Mouse (Mus musculus) heart, postnatal 4 days (tissue): ENCODE results near the gene Plekhn1. TPM values are rescaled to one million over a fixed set of nuclear protein-coding genes. Genes with fewer than 3 reads are reported as not detected.

Source experiments
- DNase-seq: peaks from one replicate; pipeline ENCODE4 v3.0.0; 2021
- total RNA-seq, 2 experiments: library from RNA; stranded (reverse); gene quantifications; 2 replicates each; pipeline ENCODE4 v1.2.3; 2021

The Plekhn1 gene
- 10 to 100 TPM in 1 of 2 experiments, 1 to 10 TPM in 1; 9.1 to 10.2 TPM for total RNA-seq

DNA sequence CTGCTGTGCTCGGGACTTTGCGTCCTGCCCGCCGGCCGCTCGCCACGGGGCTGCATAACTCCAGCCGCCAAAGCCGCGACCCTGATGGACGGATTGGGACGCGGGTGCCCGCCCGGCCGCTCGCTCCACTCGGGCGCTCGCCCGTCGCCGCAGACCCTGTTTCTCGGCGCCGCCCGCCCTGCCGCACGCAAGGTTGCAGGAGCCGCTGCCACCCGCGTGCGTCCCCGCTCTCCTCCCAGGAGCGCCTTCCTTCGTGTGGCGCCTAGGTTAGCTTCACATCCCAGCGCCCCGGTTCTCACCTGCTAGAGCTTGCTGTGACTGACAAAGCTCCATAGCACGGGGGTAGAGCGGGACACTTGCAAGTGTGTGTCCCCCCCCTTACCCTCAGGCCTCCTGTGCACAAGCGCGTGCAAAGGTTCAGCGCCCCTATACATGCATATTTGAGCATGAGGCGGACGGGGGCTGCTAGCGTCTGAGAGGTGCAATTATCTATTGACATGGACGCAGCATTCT is at the start of gene Plekhn1:
Gene Plekhn1 (minus strand): TSS at position 157 of the 513 bp plus-strand sequence.
- DNase-seq = peak; percentile 80

DNA sequence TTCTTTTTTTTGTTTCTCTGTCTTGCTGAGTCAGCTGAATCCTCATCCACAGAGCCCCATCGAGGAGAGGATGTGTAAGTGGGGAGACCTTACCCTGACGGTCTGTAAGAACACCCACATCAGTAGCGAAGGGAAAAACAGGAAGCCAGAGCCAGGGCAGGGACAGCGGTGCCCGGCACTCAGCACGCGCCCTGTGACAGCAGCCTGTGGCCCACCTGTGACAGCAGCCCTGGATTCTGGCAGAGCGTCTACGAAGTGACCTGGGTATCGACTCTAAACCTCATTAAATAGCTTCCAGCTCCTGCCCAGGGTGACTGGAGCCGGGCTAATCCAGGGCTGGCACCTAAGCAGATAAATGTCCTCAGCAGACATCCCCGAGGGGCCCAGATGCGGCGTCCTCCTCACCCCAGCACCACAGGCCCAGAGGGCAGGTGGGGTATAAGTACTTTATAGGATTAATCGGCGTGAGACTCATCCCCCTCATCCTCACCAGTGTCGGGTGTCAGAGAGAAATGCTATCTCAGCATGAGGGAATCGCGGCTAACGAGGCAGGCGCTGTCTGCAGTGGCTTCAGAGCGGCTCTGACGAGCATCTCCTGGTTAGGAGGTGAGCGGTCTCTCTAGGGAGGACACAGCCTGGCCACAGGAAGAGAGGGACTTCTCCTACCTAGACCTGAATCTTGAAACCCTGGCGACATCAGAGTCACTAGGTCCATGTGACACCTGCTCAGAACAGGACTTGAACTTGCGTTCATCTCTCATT is 20.6 kb upstream of the Plekhn1 start, which contains the start of gene Samd11:
Gene Samd11 (minus strand): TSS at position 580 of the 762 bp plus-strand sequence.
- DNase-seq = no peak

DNA sequence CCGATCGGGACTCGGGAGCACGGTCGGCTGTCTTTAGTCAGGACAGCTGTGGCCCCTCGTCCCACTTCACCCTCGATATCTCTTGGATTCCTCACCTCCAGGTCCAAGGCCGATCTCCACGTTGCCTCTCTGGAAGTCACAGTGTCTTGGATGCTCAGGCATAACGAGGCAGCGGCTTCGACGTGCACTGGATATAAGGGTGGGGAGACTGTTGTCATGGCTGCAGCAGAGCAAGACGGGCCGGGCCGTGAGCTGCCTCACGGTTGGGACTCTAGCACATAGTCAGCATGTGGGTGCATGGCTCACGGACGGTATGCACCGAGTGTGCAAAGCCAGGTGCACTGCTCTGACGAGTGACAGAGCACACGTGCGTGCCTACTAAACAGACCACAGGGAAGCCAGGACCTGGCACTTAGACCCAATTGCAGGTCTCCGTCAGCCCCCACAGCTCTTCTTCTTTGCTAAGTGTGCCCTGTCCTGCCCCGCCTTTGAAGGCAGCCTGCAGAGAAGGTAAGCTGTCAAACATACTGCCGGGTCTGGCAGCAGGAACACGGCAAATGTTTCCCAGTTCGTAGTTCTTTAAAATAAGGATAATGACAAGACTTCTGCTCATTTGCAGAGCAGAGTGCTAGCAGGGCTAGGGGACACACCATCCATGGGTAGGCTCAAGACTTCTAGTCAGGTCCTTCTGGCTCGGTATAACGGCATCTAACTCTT is 19.9 kb upstream of the Plekhn1 start:
- no peak for DNase-seq

DNA sequence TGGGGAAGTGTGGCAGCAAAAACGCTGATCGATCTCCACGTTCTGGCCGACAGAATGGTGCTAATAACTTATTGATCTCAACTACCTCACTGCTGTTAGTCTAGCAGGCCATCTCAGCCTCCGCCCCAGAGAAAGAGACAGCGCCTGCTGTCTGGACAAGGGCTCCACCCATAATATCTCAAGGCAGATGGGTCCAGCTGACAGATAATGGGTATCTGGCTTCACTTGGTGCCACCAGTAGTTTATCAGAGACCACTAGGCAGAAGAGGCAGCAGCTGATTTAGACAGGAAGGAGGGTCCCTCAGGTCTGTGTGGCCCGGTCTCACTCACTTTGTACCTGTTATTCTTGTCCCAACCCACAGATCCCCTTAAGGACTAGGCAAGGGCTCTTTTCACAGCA is 18.4 kb upstream of the Plekhn1 start:
- DNase-seq = no peak

DNA sequence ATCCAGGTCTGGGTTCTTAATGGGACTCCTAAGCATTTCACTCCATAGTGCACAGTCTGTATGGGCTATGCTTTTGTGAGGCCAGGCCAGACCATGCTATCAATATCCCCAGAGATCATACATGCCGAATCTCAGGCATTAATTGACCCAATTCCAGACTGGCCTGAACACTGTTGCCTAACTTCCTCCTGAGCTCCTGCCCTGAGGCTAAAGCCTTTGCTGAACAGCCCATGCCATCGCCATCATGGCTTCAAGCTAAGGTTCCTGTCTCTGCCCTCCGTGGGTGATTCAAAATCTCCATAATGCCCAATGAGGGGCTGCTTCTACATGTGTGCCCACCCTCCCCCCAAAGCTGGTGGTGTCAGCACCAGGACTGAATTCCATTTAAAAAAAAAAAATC is 18.0 kb upstream of the Plekhn1 start:
- no peak for DNase-seq

DNA sequence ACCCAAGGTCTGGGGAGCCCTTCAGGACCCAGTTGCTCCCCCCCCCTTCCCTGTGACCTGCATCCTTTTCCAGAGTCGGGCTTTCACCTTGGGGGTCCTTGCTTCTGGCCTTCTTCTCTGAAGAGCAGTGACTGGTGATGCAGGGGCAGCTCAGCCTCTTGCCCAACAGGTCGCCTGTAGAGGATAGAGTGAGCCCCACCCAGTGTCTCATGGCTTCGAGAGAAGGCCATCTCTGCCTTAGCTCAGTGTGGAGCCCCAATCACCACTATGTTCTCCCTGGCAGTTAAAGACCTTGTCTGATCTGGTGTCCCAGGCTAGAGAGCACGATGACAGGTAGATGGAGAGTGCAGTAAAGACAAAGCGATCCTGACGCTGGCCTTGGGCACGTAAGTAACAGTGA is 17.5 kb upstream of the Plekhn1 start:
- DNase-seq = no peak

DNA sequence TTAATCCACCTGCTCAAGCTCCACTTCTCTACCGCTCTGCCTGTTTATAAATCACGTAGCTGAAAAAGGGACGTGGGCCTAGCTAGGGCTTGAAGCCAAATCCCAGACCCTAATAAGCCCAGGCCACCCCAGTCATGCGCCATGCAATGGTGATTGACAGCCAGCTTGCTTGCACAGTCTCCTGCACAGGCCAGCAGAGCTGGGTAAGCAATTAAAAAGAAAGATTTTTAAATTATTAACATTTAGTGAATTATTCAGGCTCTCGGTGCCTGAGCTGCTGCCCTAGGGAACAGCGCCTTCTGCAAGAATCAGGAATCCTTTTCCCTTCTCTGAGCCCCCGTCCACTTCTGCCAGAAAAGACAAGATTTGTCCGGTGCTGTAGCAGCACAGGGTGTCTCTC is 16.4 kb upstream of the Plekhn1 start:
- no peak for DNase-seq

DNA sequence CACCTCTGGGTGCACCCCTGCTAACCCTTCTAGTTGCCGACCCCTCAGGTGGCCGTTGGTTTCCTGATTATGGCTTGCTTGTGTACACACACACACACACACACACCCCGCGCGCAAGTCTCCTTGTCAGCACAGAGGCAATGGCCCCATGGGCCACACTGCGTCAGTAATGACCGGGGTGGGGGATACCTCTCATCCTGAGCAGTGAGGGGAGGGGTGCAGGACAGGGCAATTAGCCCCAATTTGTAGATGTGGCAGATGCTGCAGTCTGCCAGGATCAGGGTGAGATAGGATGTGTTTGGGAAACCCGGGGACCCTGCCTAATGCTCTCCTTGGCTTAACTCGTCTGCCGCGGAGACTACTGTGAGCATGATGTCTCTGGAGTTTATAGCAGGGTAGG is 14.9 kb upstream of the Plekhn1 start:
- no peak for DNase-seq

DNA sequence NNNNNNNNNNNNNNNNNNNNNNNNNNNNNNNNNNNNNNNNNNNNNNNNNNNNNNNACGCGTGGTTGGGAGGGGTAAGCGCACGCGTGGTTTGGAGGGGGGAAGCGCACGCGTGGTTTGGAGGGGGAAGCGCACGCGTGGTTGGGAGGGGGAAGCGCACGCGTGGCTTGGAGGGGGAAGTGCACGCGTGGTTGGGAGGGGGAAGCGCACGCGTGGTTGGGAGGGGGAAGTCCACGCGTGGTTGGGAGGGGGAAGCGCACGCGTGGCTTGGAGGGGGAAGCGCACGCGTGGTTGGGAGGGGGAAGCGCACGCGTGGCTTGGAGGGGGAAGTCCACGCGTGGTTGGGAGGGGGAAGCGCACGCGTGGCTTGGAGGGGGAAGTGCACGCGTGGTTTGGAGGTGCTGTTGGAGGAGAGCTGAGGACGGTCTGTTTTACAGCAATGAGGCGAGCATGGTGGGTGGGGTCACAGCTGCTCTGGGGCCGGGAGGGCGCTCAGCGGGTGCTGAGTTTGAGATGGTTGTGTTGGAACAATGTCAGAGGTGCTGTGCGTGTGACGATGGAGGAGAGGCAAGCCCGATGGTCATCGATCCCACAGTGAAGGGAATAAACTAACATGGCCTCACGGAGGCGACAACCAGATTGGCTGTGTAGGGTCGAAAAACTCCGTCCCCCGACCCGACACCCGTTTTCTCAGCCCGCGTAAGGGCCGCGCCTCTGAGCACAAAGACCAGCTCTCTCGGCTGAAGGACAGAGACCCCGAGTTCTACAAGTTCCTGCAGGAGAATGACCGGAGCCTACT is 2.2 kb upstream of the Plekhn1 start:
- DNase-seq = peak; percentile 25

DNA sequence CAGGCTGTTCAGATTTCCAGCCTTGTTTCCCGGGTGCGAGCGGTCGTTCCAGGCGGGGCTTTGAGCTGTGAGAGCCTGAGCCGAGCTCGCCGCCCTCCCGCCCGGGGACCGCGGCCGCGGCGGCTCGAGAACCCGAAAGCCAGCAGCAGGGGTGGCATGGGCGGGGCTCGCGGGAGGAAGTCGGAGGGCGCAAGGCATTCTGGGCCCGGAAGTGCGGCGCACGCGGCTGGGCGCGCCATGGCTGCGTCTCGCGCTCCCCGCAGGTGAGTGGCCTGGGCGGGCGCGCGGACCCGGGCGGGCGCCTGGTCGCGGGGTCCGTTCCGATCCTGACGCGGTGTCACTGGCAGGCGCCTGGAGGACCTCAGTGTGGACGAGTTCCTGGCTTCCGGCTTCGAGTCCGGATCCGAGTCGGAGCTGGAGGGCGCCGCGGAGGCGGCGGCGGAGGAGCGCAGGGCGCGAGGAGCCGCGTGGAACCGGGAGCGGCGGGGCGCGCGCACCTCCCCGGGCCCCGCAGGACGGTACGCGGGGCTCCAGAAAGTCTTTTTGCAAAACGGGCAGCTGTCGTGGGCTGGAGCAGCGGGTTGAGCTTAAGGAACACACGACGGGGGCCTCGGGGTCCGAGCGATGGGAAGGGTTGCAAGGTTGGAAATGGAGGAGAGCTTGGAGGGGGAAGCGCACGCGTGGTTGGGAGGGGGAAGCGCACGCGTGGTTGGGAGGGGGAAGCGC is 1.3 kb upstream of the Plekhn1 start, which contains the start of gene Noc2l:
Gene Noc2l (plus strand): TSS at position 203 of the 726 bp plus-strand sequence.
- peak; percentile 93 for DNase-seq

DNA sequence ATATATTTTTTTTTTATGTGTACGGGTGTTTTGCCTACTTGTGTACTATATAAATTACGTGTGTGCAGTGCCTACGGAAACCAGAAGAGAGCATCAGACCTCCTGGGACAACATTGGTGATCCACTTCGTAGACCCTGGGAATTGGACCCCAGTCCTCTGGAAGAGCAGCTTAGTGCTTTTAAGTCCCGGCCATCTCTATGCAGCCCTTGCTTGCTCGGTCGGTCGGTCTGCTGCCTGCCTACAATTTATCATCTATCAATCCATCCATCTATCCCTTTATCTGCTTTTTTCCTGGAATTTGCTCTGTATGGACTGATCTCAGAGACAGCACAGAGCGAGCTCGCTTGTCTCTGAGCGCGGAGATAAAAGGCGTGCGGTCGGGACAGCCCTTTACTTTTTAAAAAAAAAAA is 708 bp upstream of the Plekhn1 start:
- no peak for DNase-seq

DNA sequence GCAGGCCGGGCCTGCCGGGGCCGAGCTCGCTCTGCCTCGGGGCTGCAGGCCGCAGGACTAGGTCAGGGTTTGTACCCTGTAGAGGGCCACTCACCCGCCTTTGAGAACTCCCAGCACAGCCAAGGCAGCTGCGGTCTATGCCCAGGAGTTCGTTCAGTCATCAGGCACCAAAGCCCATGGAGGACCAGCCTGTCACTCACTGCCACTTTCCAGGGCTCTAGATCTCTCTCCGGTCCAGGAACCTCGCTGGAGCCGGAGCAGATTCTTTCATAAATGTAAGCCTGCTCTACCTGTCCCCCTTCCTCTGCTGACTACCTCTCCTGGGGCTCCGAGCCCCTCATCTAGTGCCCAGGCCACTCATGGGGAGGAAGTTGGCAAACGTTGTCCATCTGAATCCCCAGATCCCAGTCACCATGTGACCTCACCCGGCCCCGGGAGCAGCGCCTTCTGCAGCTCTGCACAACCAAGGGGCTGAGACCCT is 596 bp downstream of the Plekhn1 start:
- DNase-seq = no peak

DNA sequence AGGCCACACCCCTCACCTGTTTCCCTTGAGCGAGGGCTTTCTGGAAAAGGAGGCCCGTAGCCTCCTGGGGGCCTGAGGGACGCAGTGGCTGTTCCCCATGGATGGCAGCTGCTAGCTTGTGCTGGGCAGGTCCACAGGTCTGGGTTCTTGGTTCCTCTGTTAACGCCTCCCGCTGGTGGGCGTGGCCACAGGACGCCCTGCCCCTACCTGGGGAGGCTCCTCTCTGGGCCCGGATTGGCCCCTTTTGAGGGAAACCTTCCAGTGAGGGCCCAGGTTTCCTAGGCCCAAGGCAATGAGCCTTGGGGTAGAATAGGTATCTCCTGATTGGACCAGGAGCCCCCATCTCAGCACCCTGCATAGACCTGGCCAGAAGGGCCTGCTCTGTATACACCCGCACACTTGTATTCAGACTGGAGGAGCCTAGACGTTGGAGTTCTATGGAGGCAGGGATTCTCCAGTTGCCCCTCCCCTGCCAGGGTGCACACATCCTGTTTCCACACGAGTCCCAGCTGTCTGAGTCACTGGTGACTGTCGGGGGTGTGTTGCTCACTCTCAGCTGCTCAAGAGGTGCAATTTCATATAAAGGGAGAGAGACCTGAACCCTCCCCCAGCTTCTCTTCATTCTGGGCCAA is 6.1 kb downstream of the Plekhn1 start:
- DNase-seq = no peak

DNA sequence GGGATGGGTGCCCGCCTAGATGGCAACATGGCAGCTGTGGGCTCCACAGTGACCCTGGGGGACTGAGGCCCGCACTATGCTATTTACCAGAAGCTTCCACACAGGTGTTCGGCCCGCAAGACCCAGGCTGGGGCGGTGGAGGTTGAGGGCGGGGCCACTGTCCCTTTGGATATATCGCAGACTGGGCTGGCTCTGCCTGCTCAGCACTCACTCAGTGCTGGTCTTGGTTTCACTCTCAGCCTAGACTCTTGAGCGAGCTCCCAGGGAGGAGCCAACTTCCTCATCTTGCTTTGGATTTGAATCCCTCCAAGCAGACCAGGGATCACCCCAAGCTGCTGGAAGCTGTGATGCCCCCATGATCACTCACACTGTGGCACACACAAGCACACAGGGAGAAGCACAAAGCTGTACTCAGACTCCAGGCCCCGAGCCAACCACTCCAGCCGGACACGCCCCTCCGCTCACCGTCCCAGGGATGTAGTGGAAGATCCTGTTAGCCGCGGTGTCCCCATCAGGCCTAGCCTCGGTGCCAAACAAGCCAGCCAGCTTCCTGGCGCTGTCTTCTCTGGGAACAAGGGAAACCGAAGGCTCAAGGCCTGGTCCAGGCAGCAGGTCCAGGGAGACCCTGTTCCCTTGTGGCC is 6.8 kb downstream of the Plekhn1 start:
- peak; percentile 69 for DNase-seq

DNA sequence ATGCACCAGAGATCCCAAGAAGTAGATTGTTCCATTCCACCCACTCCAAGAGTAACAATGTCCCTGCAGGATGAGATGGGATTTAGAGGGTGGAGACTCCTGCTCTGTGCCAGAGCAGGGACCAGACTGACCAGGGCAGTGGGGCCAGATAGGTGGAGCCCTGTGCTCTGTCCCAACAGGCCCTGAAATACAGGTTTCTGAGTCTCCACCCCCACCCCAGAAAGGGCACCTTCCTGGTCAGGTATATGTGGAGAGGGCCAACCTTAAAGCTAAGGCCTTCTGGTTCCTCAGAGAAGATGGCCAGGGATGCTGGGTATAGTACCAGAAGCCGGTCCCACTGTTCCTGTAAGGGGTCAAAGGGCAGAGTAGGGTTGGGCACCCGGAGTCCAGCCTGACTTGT is 10.4 kb downstream of the Plekhn1 start:
- DNase-seq = no peak

DNA sequence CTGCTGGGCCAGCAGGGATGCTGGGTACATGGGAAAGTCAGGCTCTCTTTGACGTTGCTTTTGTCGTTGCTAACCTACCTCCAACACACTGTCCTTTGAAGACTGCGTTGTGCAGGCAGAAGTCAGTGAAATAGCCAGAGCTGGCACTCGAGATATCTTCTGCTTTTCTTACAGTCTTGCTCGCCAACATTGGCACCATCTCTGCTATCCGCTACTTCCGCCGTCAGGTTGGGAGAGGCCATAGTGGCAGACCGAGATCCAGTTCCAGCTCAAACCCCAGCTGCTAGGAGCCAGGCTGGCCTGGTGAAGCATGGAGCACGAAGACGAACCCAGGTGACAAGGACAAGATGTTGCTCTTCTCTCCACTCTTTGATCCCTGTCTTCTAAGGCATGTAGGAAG is 14.7 kb downstream of the Plekhn1 start:
- DNase-seq = no peak

DNA sequence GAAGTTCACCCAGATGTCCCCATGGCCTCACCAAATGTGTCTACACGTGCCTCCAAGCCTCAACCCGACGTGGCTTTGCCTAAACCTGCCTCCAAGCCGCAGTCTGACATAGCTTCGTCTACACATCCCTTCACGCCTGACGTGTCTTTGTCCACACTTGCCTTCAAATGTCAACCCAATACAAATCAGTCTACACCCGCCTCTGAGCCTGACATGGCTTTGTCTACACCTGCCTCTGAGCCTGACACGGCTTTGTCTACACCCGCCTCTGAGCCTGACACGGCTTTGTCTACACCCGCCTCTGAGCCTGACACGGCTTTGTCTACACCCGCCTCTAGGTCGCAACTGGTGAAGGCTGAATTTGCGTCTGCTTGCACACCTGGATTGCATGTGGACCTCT is 16.8 kb downstream of the Plekhn1 start:
- peak; percentile 41 for DNase-seq

DNA sequence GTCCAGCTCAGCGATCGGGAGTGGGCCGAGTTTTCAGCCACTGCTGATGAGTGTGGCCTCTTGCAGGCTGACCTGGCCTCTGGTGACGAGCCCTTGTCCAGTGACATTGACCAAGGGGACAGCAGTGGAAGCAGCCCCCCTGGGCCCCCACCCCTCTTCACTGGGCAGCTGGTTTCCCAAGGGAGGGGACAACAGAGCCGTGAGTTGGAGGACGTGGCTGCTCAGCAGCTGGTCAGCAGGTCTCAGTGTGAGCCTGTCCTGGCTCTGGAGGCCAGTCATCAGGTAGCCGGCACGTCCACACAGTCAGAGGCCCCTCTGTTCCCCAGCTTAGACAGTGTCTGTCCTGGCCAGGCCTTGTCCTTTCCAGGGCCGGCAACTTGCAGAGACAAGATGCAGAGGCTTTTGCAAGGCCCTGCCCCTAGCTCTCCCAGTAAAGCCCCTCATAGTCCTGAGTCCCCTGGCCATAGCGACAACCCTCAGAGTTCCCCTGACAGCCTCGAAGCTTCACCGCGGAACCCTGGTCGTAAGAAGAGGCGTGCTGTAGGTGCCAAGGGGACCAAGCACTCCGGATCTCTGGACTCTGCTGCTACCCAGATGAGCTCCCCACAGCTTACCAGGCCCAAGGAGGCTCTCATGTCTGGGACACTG is 17.5 kb downstream of the Plekhn1 start:
- DNase-seq = peak; percentile 37

DNA sequence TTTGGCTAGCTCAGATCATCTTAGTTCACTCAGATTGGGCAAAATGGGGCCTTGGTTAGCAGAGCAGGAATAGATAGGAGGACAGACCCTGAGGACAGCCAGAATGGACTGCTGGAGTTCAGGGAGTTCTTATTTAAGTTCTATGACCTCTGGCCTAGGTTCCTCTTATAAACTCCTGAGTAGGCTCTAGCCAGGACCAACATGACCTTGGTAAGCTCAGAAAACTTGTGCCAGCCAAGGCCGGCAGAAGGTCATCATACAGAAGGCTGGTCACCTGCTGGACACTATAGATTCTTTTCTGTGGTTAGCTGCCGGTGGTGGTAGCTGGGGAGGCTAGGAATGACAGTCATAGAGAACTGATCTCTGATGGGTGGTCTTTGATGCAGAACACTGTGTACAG is 18.5 kb downstream of the Plekhn1 start:
- DNase-seq = no peak

DNA sequence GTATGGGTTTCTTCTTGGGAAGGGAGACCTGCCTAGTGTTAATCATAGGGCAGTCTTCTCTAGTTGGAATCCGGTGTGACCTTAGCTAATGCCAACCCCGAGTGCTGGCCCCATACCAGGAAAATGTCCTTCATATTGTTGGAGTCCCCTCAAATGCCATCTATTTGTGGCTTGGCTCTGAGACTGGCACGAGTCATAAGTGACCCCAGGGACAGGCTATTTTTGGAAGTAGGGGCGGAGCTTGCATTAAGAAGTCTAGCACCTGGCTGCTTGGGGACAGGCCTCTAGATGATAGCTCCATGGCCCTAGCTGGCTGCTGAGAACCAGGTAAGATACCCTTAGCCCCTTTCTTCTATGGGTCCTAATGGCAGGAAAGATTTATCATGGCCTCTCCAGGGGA is 19.0 kb downstream of the Plekhn1 start, which contains the start of gene Perm1:
Gene Perm1 (plus strand): TSS at position 220 of the 400 bp plus-strand sequence.
- peak; percentile 91 for DNase-seq
